Mouse (Mus musculus) heart, embryonic 13.5 days (tissue): ENCODE data around the gene Reep1. TPM values are rescaled to one million over a fixed set of nuclear protein-coding genes. Genes with fewer than 3 reads are reported as not detected.
"Not testable (repeated sequence)": the region's sequence is repeated elsewhere in the genome, so short reads cannot be mapped to it uniquely, and the experiment has no call there.

Experiments used
- ATAC-seq: fragments of 200-750 bp; cut with Nextera tagmentation; 2 replicates; pipeline ENCODE4 v1.8.0; 2017; ENCODE audit warnings: moderate TSS enrichment; ENCODE audit not compliant: insufficient number of reproducible peaks, low FRiP score, low TSS enrichment; ENCODE audit errors: extremely low read depth
- H3K27ac ChIP-seq: fragments of 300-500 bp; sonication (generic); replicated peaks from 2 replicates; pipeline ENCODE4 v1.5.1; 2015; ENCODE audit warnings: moderate library complexity, mild to moderate bottlenecking, inconsistent platforms
- H3K27me3 ChIP-seq: fragments of 300-500 bp; sonication (generic); replicated peaks from 2 replicates; pipeline ENCODE4 v1.6.1; 2015; ENCODE audit warnings: mild to moderate bottlenecking, inconsistent platforms
- H3K36me3 ChIP-seq: fragments of 300-500 bp; sonication (generic); 2 replicates; pipeline ENCODE4 v1.6.1; 2015; ENCODE audit warnings: mild to moderate bottlenecking, inconsistent platforms
- H3K4me1 ChIP-seq: fragments of 300-500 bp; sonication (generic); 2 replicates; pipeline ENCODE4 v1.6.1; 2015; ENCODE audit warnings: inconsistent platforms
- H3K4me2 ChIP-seq: fragments of 300-500 bp; sonication (generic); 2 replicates; pipeline ENCODE4 v1.6.1; 2015; ENCODE audit warnings: inconsistent platforms, mild to moderate bottlenecking, moderate library complexity
- H3K4me3 ChIP-seq: fragments of 300-500 bp; sonication (generic); 2 replicates; pipeline ENCODE4 v1.5.1; 2015; ENCODE audit warnings: moderate library complexity, mild to moderate bottlenecking, inconsistent platforms
- H3K9ac ChIP-seq: fragments of 300-500 bp; sonication (generic); 2 replicates; pipeline ENCODE4 v1.6.1; 2015; ENCODE audit warnings: inconsistent platforms, mild to moderate bottlenecking, moderate library complexity
- H3K9me3 ChIP-seq: fragments of 300-500 bp; sonication (generic); 2 replicates; pipeline ENCODE4 v1.6.1; 2016; ENCODE audit warnings: inconsistent platforms
- WGBS: fragments of 180-500 bp; shearing (Covaris S2); methylation state at CpG from one replicate; pipeline ENCODE4 v1.1.7; 2015; ENCODE audit warnings: mixed read lengths; 5-methylcytosine and 5-hydroxymethylcytosine counted together
- polyA plus RNA-seq: library from polyadenylated mRNA; unstranded; fragments of >200 nt; fragmentation: Nextera tagmentation; extraction: Ambion mirVana; gene quantifications from 2 replicates; pipeline ENCODE4 v1.2.1, GENCODE M21; 2015

The Reep1 gene
- polyA plus RNA-seq, 1 experiment from 2014 or later: 17.9 TPM

GRCm38 (mm10) chr6:71846906-71847305 lies 139.5 kb downstream of the Reep1 start:
- H3K4me1 ChIP-seq, H3K4me3 ChIP-seq, H3K4me2 ChIP-seq, H3K27ac ChIP-seq, H3K9ac ChIP-seq, ATAC-seq, H3K9me3 ChIP-seq, H3K27me3 ChIP-seq: not testable (repeated sequence)
- 94% methylated on average over 6 of the region's 6 CpGs for WGBS
- H3K36me3 ChIP-seq: peaks cover 70% of the 10 kb centered on the region

Other genes starting within 250 kb of the Reep1 start
- 10.8 and 13.4 TPM in 2 replicates for gene Rnf103, start 213.7 kb upstream of the Reep1 start, polyA plus RNA-seq
- gene Chmp3, start 163.8 kb upstream of the Reep1 start, polyA plus RNA-seq: 58.1 and 61.6 TPM in 2 replicates
- 27.0 and 33.2 TPM in 2 replicates for gene Kdm3a, start 74.6 kb upstream of the Reep1 start, polyA plus RNA-seq
- 53.1 and 60.9 TPM in 2 replicates for gene Mrpl35, start 119.4 kb downstream of the Reep1 start, polyA plus RNA-seq
- 276 and 320 TPM in 2 replicates for gene Immt, start 123.8 kb downstream of the Reep1 start, polyA plus RNA-seq
- gene Ptcd3, start 201.2 kb downstream of the Reep1 start, polyA plus RNA-seq: 95.2 and 102 TPM in 2 replicates
- 23.1 and 24.2 TPM in 2 replicates for gene Polr1a, start 201.5 kb downstream of the Reep1 start, polyA plus RNA-seq